Mouse (Mus musculus) liver, embryonic 16.5 days (tissue): ENCODE results near the gene Snapc4. TPM values are rescaled to one million over a fixed set of nuclear protein-coding genes. Genes with fewer than 3 reads are reported as not detected.

Experiments
- ATAC-seq: fragments of 200-750 bp; cut with Nextera tagmentation; 2 replicates; pipeline ENCODE4 v1.8.0; 2017; ENCODE audit warnings: low read depth, mild to moderate bottlenecking, moderate number of reproducible peaks, moderate library complexity
- H3K27ac ChIP-seq: fragments of 300-500 bp; sonication (generic); 2 replicates; pipeline ENCODE4 v1.5.1; 2014; ENCODE audit warnings: mild to moderate bottlenecking, low read length
- H3K27me3 ChIP-seq: fragments of 300-500 bp; sonication (generic); 2 replicates; pipeline ENCODE4 v1.6.1; 2014; ENCODE audit warnings: low read depth, low read length, mixed read lengths; ENCODE audit not compliant: control insufficient read depth, insufficient read depth
- H3K36me3 ChIP-seq: fragments of 300-500 bp; sonication (generic); 2 replicates; pipeline ENCODE4 v1.6.1; 2014; ENCODE audit warnings: mild to moderate bottlenecking; ENCODE audit not compliant: control insufficient read depth, insufficient read depth
- H3K4me1 ChIP-seq: fragments of 300-500 bp; sonication (generic); 2 replicates; pipeline ENCODE4 v1.6.1; 2014; ENCODE audit warnings: low read depth, low read length, mixed read lengths; ENCODE audit not compliant: control insufficient read depth
- H3K4me2 ChIP-seq: fragments of 300-500 bp; sonication (generic); 2 replicates; pipeline ENCODE4 v1.6.1; 2014; ENCODE audit warnings: low read depth, low read length, mixed read lengths
- H3K4me3 ChIP-seq: fragments of 300-500 bp; sonication (generic); 2 replicates; pipeline ENCODE4 v1.5.1; 2014; ENCODE audit warnings: low read depth, mild to moderate bottlenecking, low read length
- H3K9ac ChIP-seq: fragments of 300-500 bp; sonication (generic); 2 replicates; pipeline ENCODE4 v1.6.1; 2014; ENCODE audit warnings: low read depth, low read length
- H3K9me3 ChIP-seq: fragments of 300-500 bp; sonication (generic); replicated peaks from 2 replicates; pipeline ENCODE4 v1.6.1; 2016; ENCODE audit warnings: low read length; ENCODE audit not compliant: control insufficient read depth
- WGBS: fragments of 180-500 bp; shearing (Covaris S2); extraction: QIAGEN DNeasy Blood & Tissue Kit; methylation state at CpG from one replicate; pipeline ENCODE4 v1.1.7; 2014; ENCODE audit not compliant: insufficient replicate concordance; 5-methylcytosine and 5-hydroxymethylcytosine counted together
- polyA plus RNA-seq: library from polyadenylated mRNA; unstranded; fragments of >200 nt; fragmentation: Nextera tagmentation; extraction: Ambion mirVana; gene quantifications from 2 replicates; pipeline ENCODE4 v1.2.1, GENCODE M21; 2015

Snapc4 gene
- polyA plus RNA-seq, result 7.1 and 10.0 TPM in 2 replicates

DNA sequence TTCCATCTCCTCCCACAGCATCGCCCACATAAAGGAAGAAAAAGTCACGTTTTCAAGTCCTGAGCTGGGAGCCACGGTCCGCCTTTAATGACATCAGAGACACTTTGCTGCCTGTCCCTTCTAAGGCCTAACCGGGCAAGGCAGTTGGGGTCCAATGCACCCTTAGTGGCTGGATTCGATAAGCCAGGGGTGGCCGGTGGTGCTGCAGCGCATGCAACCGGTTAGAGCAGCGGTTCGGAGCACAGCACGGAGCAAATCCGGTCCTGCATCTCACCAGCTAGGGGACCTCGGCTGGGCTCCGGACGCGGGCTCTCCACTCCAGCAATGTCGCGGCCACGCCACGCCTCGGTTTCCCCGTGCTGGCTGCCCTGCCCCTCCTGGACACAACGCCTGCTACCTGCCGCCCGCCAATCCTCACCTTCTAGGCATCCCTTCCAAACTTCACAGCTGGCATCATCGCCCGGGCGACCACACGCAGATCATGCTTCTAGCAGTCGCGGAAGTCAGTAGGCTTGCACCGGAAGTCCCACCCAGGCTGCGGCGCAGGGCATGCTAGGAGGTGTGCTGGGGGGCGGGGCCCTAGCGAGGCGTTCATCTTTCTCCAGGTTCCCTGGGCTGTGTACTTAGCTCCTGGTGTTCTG is at the start of gene Snapc4:
Gene Snapc4 (minus strand): TSS at position 523 of the 641 bp plus-strand sequence.
- peak; percentile 91 for ATAC-seq
- under 1% methylated on average over 38 of the region's 38 CpGs for WGBS
- H3K4me3 ChIP-seq, result peak within 1 kb of the TSS; percentile 88
- peaks cover 36% of the 10 kb centered on the region for H3K36me3 ChIP-seq
- no peaks in the 10 kb centered on the region for H3K9me3 ChIP-seq
- H3K4me1 ChIP-seq, result peaks cover 9% of the 10 kb centered on the region
- no peaks in the 10 kb centered on the region for H3K27me3 ChIP-seq
- peak within 1 kb of the TSS; percentile 81 for H3K9ac ChIP-seq
- H3K27ac ChIP-seq, result peak within 1 kb of the TSS; percentile 60
- peak within 1 kb of the TSS; percentile 95 for H3K4me2 ChIP-seq

DNA sequence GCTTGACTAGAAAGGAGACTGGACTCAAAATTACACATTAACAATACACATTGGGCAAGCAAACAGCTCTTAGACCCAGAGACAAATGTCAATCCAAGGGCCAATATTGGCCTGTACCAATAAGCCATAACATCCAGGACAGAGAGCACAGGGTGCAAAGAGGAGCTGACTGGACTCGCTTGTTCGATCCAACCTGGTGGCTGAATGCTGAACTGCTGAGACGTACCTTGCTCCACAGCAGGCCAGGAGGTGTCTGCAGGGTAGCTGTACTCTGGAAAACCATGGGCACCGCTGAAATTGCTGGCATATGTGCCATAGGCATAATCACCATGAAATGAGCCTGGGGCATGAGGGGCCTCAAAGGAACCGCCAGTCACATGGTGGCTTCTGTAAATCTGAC is 49.4 kb upstream of the Snapc4 start:
- H3K36me3 ChIP-seq, result peaks cover 35% of the 10 kb centered on the region
- H3K27ac ChIP-seq, result no peak overlapping the region
- no peaks in the 10 kb centered on the region for H3K9me3 ChIP-seq
- ATAC-seq, result 0 out of 2 replicates have a peak, but pooled peaks have one; percentile 16
- no peaks in the 10 kb centered on the region for H3K27me3 ChIP-seq
- H3K4me1 ChIP-seq, result no peaks in the 10 kb centered on the region
- no peak overlapping the region for H3K9ac ChIP-seq
- 78% methylated on average over 5 of the region's 5 CpGs for whole genome bisulfite sequencing
- no peak overlapping the region for H3K4me3 ChIP-seq
- H3K4me2 ChIP-seq, result no peak overlapping the region

DNA sequence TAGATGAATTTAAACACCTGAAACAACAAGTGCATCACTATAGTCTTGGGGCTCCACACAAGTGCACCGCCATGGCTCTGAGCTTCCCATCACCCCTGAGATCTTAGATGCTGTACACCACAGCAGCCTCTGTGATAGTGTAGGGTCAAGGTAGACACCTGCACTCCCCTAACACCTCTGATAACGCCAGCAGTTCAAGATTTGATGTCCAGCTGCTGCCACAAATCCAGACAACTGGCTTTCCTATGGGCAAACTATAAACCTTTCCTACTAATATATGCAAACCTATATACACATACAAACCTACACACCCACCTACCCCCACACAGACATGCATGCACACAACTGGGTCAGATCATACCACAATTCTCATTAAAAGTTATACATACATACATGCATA is 44.1 kb upstream of the Snapc4 start:
- ATAC-seq, result no peak
- peaks cover 50% of the 10 kb centered on the region for H3K36me3 ChIP-seq

DNA sequence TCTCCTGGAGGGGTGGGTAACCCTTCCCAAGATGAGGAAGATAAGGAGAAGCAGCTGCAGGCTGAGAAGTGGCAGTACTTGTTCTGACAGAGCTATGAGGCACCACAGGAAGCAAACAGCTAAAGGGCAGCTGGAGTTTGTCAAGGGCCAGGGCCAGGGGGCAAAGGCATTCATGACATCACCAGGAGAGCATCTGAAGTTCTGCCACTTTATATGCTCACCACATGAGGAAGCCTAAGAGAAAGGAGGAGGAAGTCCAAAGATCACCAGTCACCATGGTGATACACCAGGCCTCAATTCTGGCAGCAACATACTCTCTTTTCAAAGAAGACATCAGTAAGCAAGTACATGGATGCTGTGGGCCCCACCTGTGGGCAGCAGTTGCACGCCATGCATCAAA is 42.6 kb upstream of the Snapc4 start:
- ATAC-seq, result no peak

More for the DNA sequence above, 44.1 kb upstream of the Snapc4 start:
- no peaks in the 10 kb centered on the region for H3K9me3 ChIP-seq
- H3K9ac ChIP-seq, result no peak overlapping the region
- H3K4me3 ChIP-seq, result no peak overlapping the region
- H3K4me2 ChIP-seq, result no peak overlapping the region
- no peaks in the 10 kb centered on the region for H3K4me1 ChIP-seq
- H3K27me3 ChIP-seq, result no peaks in the 10 kb centered on the region
- no peak overlapping the region for H3K27ac ChIP-seq
- WGBS, result 80% methylated on average over 2 of the region's 2 CpGs

DNA sequence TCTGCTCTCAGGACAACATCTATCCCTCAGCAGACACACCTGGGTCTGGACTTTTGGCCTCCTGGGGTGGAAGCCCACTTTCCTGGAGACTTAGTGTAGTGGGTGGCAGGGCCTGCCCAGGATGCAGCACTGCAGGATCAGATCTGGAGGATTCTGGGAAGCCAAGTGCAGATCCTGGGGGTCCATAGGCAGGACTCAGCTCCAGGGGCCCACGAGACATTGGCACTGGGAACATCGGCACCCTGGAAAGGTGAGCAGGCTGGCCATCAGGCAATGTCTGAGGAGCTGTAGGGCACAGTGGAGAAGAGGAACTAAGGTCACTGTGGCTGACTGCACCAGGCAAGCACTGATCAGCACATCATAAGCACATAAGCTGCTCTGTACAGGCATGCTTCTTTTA is 41.5 kb upstream of the Snapc4 start:
- Histone ChIP-seq H3K4me1 (no peaks in the 10 kb centered on the region; the same call in 1 of the 2 replicates), H3K9me3 (no peaks in the 10 kb centered on the region), H3K27ac (no peak overlapping the region), H3K4me3 (no peak overlapping the region), H3K4me2 (no peak overlapping the region), H3K36me3 (peaks cover 41% of the 10 kb centered on the region), H3K27me3 (no peaks in the 10 kb centered on the region), H3K9ac (no peak overlapping the region)
- ATAC-seq, result no peak
- 89% methylated on average over 2 of the region's 2 CpGs for WGBS

More for the DNA sequence above, 42.6 kb upstream of the Snapc4 start:
- Histone ChIP-seq H3K9ac (no peak overlapping the region), H3K9me3 (no peaks in the 10 kb centered on the region), H3K27ac (no peak overlapping the region), H3K4me2 (no peak overlapping the region), H3K4me3 (no peak overlapping the region), H3K36me3 (peaks cover 43% of the 10 kb centered on the region), H3K4me1 (no peaks in the 10 kb centered on the region), H3K27me3 (no peaks in the 10 kb centered on the region)
- WGBS, result 65% methylated on average over 1 of the region's 1 CpGs

- Histone ChIP-seq H3K4me1 (no peaks in the 10 kb centered on the region; the same call in 1 of the 2 replicates), H3K4me2 (no peak overlapping the region), H3K9me3 (no peaks in the 10 kb centered on the region), H3K27me3 (no peaks in the 10 kb centered on the region), H3K36me3 (peaks cover 25% of the 10 kb centered on the region), H3K4me3 (no peak overlapping the region), H3K9ac (no peak overlapping the region), H3K27ac (no peak overlapping the region)
- WGBS, result 69% methylated on average over 1 of the region's 1 CpGs
- ATAC-seq, result no peak
Observed at GRCm38 (mm10) chr2:26418120-26418519, 37.7 kb upstream of the Snapc4 start.

DNA sequence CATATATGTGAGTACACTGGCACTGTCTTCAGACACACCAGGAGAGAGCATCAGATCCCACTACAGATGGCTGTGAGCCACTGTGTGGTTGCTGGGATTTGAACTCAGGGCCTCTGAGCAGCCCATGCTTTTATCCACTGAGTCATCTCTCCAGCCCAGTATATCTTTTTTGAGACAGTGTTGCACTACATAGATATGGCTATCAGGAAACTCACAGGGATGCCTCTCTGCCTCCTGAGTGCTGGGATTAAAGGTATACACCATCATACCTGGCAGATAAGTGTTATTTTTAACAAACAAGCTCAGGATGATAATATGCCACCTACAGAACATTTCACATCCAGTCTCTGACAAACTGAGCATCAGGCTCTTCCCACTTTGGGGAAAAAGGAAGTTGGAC is 36.6 kb upstream of the Snapc4 start:
- Histone ChIP-seq H3K4me3 (no peak overlapping the region), H3K4me1 (no peaks in the 10 kb centered on the region; the same call in 1 of the 2 replicates), H3K36me3 (peaks cover 19% of the 10 kb centered on the region), H3K9me3 (no peaks in the 10 kb centered on the region), H3K4me2 (no peak overlapping the region), H3K27ac (no peak overlapping the region), H3K27me3 (no peaks in the 10 kb centered on the region), H3K9ac (no peak overlapping the region)
- peak; percentile 70 for ATAC-seq

GRCm38 (mm10) chr2:26410931-26411411 is 30.5 kb upstream of the Snapc4 start:
- peaks cover 20% of the 10 kb centered on the region for H3K36me3 ChIP-seq
- H3K27ac ChIP-seq, result no peak overlapping the region
- H3K9ac ChIP-seq, result no peak overlapping the region
- H3K4me1 ChIP-seq, result peaks cover 23% of the 10 kb centered on the region
- H3K4me2 ChIP-seq, result no peak overlapping the region
- 67% methylated on average over 4 of the region's 5 CpGs for WGBS
- no peak overlapping the region for H3K4me3 ChIP-seq
- H3K9me3 ChIP-seq, result no peaks in the 10 kb centered on the region
- ATAC-seq, result no peak
- no peaks in the 10 kb centered on the region for H3K27me3 ChIP-seq

GRCm38 (mm10) chr2:26410091-26410490 is 29.6 kb upstream of the Snapc4 start:
- no peak overlapping the region for H3K4me2 ChIP-seq
- no peaks in the 10 kb centered on the region for H3K27me3 ChIP-seq
- ATAC-seq, result no peak
- no peak overlapping the region for H3K9ac ChIP-seq
- H3K27ac ChIP-seq, result no peak overlapping the region
- H3K4me3 ChIP-seq, result no peak overlapping the region
- H3K36me3 ChIP-seq, result peaks cover 12% of the 10 kb centered on the region
- no peaks in the 10 kb centered on the region for H3K9me3 ChIP-seq
- WGBS, result 69% methylated on average over 5 of the region's 5 CpGs
- peaks cover 23% of the 10 kb centered on the region for H3K4me1 ChIP-seq
